Mouse (Mus musculus) macrophage (primary cell): ENCODE measurements around the gene Ccdc167. TPM values are rescaled to one million over a fixed set of nuclear protein-coding genes. Genes with fewer than 3 reads are reported as not detected.

Experiments used
- H3K27ac ChIP-seq: fragments of 350-480 bp; formaldehyde crosslinking; 2 replicates; pipeline ENCODE4 v1.9.0; 2021
- H3K36me3 ChIP-seq: fragments of 350-480 bp; formaldehyde crosslinking; 2 replicates; pipeline ENCODE4 v1.9.0; 2021; ENCODE audit errors: inconsistent target
- H3K4me3 ChIP-seq: fragments of 350-480 bp; formaldehyde crosslinking; 2 replicates; pipeline ENCODE4 v1.9.0; 2021; ENCODE audit errors: inconsistent target
- H3K79me2 ChIP-seq: fragments of 350-480 bp; formaldehyde crosslinking; 2 replicates; pipeline ENCODE4 v1.9.0; 2021; ENCODE audit errors: inconsistent target
- WGBS: methylation state at CpG from one replicate; pipeline ENCODE4 v1.1.7; 2026; ENCODE audit warnings: inconsistent platforms; ENCODE audit not compliant: missing documents; 5-methylcytosine and 5-hydroxymethylcytosine counted together
- polyA plus RNA-seq: library from polyadenylated mRNA; stranded (reverse); fragments of 250-400 nt; gene quantifications from 3 replicates; pipeline ENCODE4 v1.2.4, GENCODE M21; 2018; ENCODE audit warnings: inconsistent platforms

Ccdc167 gene
- polyA plus RNA-seq, 1 experiment from 2014 or later, result 4.5 TPM

DNA sequence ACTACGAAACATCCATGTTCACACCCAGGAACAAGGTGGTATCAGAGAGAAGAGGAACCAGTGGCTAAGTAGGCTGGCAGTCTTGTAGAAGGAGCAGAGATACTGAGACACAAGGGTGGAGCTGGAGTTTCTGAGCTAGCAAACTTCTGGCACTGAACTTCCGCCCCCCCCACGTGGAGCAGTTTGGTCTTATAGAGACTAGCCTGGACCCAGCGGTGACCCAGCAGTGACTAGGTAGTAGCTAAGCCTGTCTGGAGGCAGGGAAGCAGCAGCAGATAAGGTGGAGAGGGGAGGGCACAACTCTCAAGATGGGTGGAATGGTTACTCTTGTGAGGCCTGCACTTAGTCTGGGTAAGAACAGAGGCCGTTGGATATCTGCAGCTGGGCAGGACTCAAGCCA lies 8.1 kb downstream of the Ccdc167 start:
- WGBS, result 66% methylated on average over 5 of the region's 5 CpGs
- Histone ChIP-seq H3K36me3 (peaks cover 12% of the 10 kb centered on the region), H3K27ac (no peak overlapping the region), H3K4me3 (no peak overlapping the region), H3K79me2 (no peaks in the 10 kb centered on the region)

GRCm38 (mm10) chr17:29706981-29707545 lies 9.8 kb downstream of the Ccdc167 start:
- H3K79me2 ChIP-seq, result no peaks in the 10 kb centered on the region
- H3K27ac ChIP-seq, result no peak overlapping the region
- WGBS, result 100% methylated on average over 5 of the region's 5 CpGs
- H3K4me3 ChIP-seq, result no peak overlapping the region
- peaks cover 26% of the 10 kb centered on the region for H3K36me3 ChIP-seq

GRCm38 (mm10) chr17:29705881-29706280 lies 11.0 kb downstream of the Ccdc167 start:
- 97% methylated on average over 5 of the region's 5 CpGs for WGBS
- Histone ChIP-seq H3K4me3 (no peak overlapping the region), H3K36me3 (peaks cover 38% of the 10 kb centered on the region), H3K79me2 (no peaks in the 10 kb centered on the region), H3K27ac (no peak overlapping the region)

- WGBS, result 54% methylated on average over 3 of the region's 3 CpGs
- H3K36me3 ChIP-seq, result peaks cover 49% of the 10 kb centered on the region
These were observed 12.1 kb downstream of the Ccdc167 start for GRCm38 (mm10) chr17:29704781-29705180.

GRCm38 (mm10) chr17:29702938-29703710 lies 13.7 kb downstream of the Ccdc167 start:
- WGBS, result 58% methylated on average over 4 of the region's 4 CpGs
- Histone ChIP-seq H3K27ac (no peak overlapping the region), H3K79me2 (no peaks in the 10 kb centered on the region), H3K4me3 (no peak overlapping the region), H3K36me3 (peaks cover 65% of the 10 kb centered on the region)

More at GRCm38 (mm10) chr17:29704781-29705180, 12.1 kb downstream of the Ccdc167 start:
- no peaks in the 10 kb centered on the region for H3K79me2 ChIP-seq
- H3K27ac ChIP-seq, result no peak overlapping the region
- H3K4me3 ChIP-seq, result no peak overlapping the region

GRCm38 (mm10) chr17:29700573-29700972 lies 16.3 kb downstream of the Ccdc167 start:
- H3K36me3 ChIP-seq, result peaks cover 90% of the 10 kb centered on the region
- no peak overlapping the region for H3K4me3 ChIP-seq
- no peaks in the 10 kb centered on the region for H3K79me2 ChIP-seq
- no peak overlapping the region for H3K27ac ChIP-seq
- 99% methylated on average over 7 of the region's 7 CpGs for WGBS

- no peak overlapping the region for H3K4me3 ChIP-seq
- WGBS, result 95% methylated on average over 6 of the region's 6 CpGs
- H3K79me2 ChIP-seq, result no peaks in the 10 kb centered on the region
- H3K36me3 ChIP-seq, result peaks cover 96% of the 10 kb centered on the region
- no peak overlapping the region for H3K27ac ChIP-seq
These were observed 18.4 kb downstream of the Ccdc167 start for GRCm38 (mm10) chr17:29698421-29698820.

DNA sequence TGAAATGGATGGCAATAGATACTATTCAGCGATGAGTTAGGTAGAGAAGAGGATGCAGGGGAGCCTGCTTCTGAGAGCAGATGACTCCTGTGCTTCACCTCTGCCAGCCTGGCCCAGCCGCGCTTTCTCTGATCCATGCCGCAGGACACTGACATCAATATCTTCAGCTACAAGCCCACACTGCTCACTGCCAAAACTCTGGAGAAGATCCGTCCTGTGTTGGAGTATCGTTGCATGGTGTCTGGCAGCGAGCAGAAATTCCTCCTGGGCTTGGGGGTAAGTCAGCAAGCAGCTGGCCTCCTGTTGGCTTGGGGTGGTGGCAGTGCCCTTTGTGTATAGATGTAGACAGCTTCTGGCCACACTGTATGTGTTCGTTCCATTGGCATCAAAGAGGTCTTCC lies 19.9 kb downstream of the Ccdc167 start:
- Histone ChIP-seq H3K36me3 (peaks cover 96% of the 10 kb centered on the region), H3K4me3 (no peak overlapping the region), H3K79me2 (no peaks in the 10 kb centered on the region), H3K27ac (no peak overlapping the region)
- WGBS, result 99% methylated on average over 8 of the region's 8 CpGs

DNA sequence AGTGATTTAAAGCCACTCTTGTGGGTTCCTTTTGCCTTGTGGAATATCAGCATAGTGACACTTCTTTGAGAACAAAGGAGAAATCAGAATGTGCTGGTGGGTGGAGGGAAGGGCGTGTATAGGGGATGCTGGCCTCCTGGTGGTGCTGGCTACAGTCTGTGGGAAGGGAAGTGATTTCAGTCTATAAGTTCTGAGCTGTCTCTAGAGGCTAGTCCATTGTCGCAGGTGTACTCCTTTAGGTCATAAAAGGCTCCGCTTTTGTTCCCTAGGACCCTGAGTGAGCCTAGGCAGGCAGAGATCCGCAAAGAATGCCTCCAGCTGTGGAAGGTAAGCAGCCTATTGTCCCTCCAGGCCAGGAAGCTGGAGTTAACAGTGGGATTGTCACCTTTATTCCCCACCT lies 22.3 kb downstream of the Ccdc167 start:
- Histone ChIP-seq H3K36me3 (peaks cover 96% of the 10 kb centered on the region), H3K27ac (no peak overlapping the region), H3K79me2 (no peaks in the 10 kb centered on the region), H3K4me3 (no peak overlapping the region)
- 97% methylated on average over 4 of the region's 4 CpGs for WGBS

DNA sequence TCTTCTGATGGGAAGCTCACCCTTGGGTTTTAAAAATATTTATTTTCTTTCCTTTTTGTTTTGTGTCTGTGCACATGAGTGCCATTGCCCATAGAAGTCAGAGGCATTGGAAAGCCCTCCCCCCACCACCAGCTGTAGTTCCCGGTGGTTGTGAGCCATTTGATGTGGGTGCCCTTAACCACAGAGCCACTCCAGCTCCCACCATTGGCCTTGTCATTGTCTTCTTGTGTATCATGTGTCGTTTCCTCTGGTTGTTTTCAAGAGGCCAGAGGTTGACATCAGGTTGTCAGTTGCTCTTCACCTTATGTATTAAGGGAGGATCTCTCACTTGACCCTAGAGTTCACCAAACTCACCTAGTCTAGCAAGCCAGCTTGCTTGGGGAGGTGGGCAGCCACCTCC lies 23.3 kb downstream of the Ccdc167 start:
- WGBS, result 68% methylated on average over 2 of the region's 2 CpGs

GRCm38 (mm10) chr17:29692827-29693226 lies 24.0 kb downstream of the Ccdc167 start:
- H3K27ac ChIP-seq, result no peak overlapping the region
- H3K36me3 ChIP-seq, result peaks cover 92% of the 10 kb centered on the region
- H3K79me2 ChIP-seq, result no peaks in the 10 kb centered on the region
- H3K4me3 ChIP-seq, result no peak overlapping the region
- WGBS, result 100% methylated on average over 2 of the region's 2 CpGs

More for the DNA sequence above, 23.3 kb downstream of the Ccdc167 start:
- Histone ChIP-seq H3K36me3 (peaks cover 92% of the 10 kb centered on the region), H3K27ac (no peak overlapping the region), H3K4me3 (no peak overlapping the region), H3K79me2 (no peaks in the 10 kb centered on the region)

- peaks cover 93% of the 10 kb centered on the region for H3K36me3 ChIP-seq
- H3K79me2 ChIP-seq, result no peaks in the 10 kb centered on the region
- WGBS, result 88% methylated on average over 6 of the region's 6 CpGs
- no peak overlapping the region for H3K4me3 ChIP-seq
- no peak overlapping the region for H3K27ac ChIP-seq
These were observed 26.6 kb downstream of the Ccdc167 start for GRCm38 (mm10) chr17:29690257-29690656.

DNA sequence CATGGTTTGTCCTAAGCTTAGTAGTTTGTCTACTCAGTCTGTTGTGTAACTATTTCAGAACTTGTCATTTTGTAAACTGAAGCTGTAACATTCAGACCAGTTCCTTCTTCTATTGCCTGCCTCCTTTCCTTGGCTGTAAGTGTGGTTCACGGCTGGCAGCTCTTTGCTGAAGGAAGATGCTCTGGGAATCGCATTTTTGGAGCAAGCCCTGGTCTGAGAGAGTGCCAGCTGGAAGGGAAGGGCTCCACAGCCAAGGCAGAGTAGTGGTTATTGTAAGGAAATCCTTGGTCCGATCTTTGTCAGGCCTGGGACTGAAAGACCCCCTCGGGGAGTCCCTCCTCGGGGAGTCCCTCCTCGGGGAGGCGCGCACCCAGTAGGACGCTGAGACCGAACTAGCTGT lies 28.2 kb downstream of the Ccdc167 start:
- no peaks in the 10 kb centered on the region for H3K79me2 ChIP-seq
- H3K27ac ChIP-seq, result no peak overlapping the region
- peaks cover 93% of the 10 kb centered on the region for H3K36me3 ChIP-seq
- no peak overlapping the region for H3K4me3 ChIP-seq
- 98% methylated on average over 10 of the region's 10 CpGs for WGBS

DNA sequence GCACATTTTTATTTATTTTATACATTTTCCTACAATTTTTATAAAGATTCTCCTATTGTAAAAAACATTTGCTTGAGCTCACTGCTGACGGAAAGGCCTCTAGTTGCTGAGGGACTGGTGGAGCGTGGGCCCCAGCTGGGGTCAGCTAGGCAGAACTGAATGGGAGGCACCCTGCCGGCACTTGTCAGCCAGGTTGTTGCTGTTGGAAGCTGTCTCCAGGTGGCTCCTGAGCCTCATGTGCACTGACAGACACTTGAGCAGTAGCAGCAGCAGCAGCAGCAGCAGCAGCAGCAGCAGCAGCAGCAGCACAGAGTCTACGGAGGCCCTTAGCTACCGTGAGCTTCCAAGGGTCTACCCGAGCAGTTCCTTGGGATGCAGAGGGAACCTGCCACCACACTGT lies 29.5 kb downstream of the Ccdc167 start:
- H3K27ac ChIP-seq, result no peak overlapping the region
- H3K79me2 ChIP-seq, result no peaks in the 10 kb centered on the region
- WGBS, result 93% methylated on average over 6 of the region's 6 CpGs
- no peak overlapping the region for H3K4me3 ChIP-seq
- H3K36me3 ChIP-seq, result peaks cover 93% of the 10 kb centered on the region

GRCm38 (mm10) chr17:29686771-29687170 lies 30.1 kb downstream of the Ccdc167 start:
- WGBS, result 90% methylated on average over 5 of the region's 5 CpGs
- Histone ChIP-seq H3K79me2 (no peaks in the 10 kb centered on the region), H3K27ac (no peak overlapping the region), H3K36me3 (peaks cover 96% of the 10 kb centered on the region), H3K4me3 (no peak overlapping the region)
